Mouse (Mus musculus): ENCODE results near the gene Jmjd1c. TPM values are rescaled to one million over a fixed set of nuclear protein-coding genes. Genes with fewer than 3 reads are reported as not detected.

Gene Jmjd1c
- total RNA-seq, 1 experiment from 2014 or later = 333 TPM

GRCm38 (mm10) chr10:67120180-67120579, 24.3 kb downstream of the Jmjd1c start:
- ATAC-seq (ENCODE audit: extremely low read depth, insufficient number of reproducible peaks, low FRiP score, poor library complexity, severe bottlenecking) = no peak

- no peak for ATAC-seq (ENCODE audit: extremely low read depth, insufficient number of reproducible peaks, low FRiP score, poor library complexity, severe bottlenecking)
These were observed 24.7 kb downstream of the Jmjd1c start for GRCm38 (mm10) chr10:67120640-67121039.

DNA sequence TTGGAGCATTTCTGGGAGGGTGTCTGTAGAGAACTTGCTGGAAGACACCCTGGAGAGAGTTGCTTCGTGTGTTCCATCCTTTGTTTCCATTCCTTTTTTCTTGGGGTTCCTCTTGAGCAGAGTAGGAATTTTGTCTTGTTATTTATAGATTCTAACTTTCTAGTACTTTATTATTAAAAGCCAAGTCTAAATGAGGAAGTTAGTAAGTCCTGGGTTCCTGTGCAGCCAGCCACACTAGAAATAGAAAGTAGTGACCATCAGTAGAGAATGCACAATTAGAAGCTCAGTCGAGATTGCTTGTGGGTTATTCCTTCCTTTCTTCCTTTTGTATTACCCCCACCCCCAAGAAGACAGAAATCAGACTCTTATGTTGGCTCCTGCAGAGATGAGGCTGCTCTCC, 27.8 kb downstream of the Jmjd1c start:
- no peak for ATAC-seq (ENCODE audit: extremely low read depth, insufficient number of reproducible peaks, low FRiP score, poor library complexity, severe bottlenecking)

GRCm38 (mm10) chr10:67124156-67124555, 28.2 kb downstream of the Jmjd1c start:
- no peak for ATAC-seq (ENCODE audit: extremely low read depth, insufficient number of reproducible peaks, low FRiP score, poor library complexity, severe bottlenecking)

DNA sequence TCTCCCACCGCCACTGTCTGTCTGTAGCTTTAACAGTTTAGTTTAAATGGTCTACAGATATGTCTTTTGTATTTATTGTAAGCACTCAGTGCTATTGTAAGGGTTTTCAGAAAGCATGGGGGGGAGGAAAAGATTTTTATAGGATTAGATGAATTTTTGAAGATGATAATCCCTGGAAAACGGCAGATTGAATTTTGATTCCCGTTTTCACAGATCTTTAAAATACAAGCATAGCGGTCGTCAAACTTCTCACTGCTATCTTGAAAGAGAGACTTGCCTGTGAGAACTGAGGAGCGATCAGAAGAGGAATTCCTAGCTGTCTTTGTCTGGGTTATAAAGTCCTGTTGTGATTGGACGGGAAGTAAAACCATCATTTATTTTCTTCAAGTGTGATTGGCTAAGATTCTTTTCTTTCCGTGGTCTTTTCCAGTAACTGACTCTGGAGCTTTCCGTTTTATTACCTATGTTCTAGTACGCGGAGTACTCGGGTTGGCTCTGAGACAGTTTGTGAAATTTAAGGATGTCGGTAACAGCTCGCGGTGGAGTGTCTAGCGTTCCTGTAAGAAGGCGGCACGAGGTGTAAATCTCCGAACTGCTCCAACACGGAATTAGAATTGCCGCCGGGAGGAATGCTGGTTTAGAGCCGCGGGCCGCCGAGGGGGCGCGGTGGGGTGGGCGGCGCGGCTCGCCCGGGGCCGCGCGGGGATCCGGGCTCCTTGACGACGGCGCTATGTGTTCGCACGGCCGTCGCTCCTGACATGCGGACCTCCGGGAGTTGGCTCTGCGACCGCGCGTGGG, 30.3 kb downstream of the Jmjd1c start:
- peak; percentile 25; the same call in 1 of the 2 replicates for ATAC-seq (ENCODE audit: extremely low read depth, insufficient number of reproducible peaks, low FRiP score, poor library complexity, severe bottlenecking)

- 0 out of 2 replicates have a peak, but pooled peaks have one; percentile 27 for ATAC-seq (ENCODE audit: extremely low read depth, insufficient number of reproducible peaks, low FRiP score, poor library complexity, severe bottlenecking)
These were observed 31.2 kb downstream of the Jmjd1c start for GRCm38 (mm10) chr10:67126859-67127758.

DNA sequence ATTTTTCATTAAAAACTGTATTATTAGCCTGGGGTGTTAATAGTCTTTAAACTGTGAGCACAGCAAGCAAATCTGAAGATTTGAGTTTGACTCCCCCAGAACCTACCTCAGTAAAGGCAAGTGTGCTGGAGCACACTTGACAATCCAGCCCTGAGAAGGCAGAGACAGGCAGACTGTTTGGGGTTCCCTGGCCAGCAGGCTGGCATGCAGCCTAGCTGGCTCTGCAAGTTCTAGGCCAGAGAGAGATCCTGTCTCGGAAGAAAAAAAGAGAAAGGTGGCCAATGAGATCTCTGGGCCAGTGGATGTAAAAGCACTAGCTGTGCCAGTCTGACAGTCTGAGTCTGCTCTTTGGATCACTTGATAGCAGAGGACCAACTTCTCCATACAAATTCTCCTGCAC, 33.6 kb downstream of the Jmjd1c start:
- no peak for ATAC-seq (ENCODE audit: extremely low read depth, insufficient number of reproducible peaks, low FRiP score, poor library complexity, severe bottlenecking)

- ATAC-seq (ENCODE audit: extremely low read depth, insufficient number of reproducible peaks, low FRiP score, poor library complexity, severe bottlenecking) = no peak
These were observed 35.8 kb downstream of the Jmjd1c start for GRCm38 (mm10) chr10:67131709-67132108.

GRCm38 (mm10) chr10:67134322-67134721, 38.4 kb downstream of the Jmjd1c start:
- ATAC-seq (ENCODE audit: extremely low read depth, insufficient number of reproducible peaks, low FRiP score, poor library complexity, severe bottlenecking) = no peak

DNA sequence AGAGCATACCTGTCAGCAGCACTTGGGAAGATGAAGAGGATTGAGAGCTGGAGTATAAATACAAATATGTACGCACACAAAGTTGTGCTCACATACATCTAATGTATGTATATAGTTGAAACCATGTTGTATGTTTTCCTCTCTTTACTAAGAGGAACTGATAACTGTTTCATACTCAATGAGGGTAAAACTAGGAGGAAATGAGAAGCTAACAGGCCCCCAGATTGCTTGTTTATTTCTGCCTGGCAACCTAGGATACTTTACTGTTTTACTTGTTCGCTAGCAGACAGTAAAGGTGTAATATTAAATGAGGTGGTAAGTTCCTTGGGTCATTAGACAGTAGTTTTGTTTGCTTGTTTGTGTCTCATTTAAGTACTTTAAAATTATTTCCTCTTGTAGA, 41.5 kb downstream of the Jmjd1c start:
- ATAC-seq (ENCODE audit: extremely low read depth, insufficient number of reproducible peaks, low FRiP score, poor library complexity, severe bottlenecking) = peak; percentile 30; the same call in 1 of the 2 replicates

DNA sequence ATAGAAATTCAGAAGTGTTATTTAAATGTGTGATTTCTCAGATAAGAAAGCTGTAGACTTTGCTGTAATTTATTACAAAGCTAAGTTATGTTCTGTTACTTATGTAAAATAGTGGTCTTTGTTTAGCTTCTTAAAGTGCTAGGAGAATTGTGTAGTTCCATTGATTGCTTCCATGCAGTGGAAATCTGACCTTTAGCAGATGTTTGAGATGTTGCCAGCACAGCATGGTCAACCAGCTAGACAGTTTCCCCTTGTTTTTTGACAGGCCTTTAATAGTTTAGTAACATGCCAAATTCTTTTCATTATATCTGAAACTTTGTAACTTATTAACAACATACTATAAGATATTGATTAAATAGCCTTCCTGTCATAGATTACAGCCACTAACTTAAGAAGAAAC, 47.7 kb downstream of the Jmjd1c start:
- ATAC-seq (ENCODE audit: extremely low read depth, insufficient number of reproducible peaks, low FRiP score, poor library complexity, severe bottlenecking) = no peak

- no peak for ATAC-seq (ENCODE audit: extremely low read depth, insufficient number of reproducible peaks, low FRiP score, poor library complexity, severe bottlenecking)
These were observed 48.3 kb downstream of the Jmjd1c start for GRCm38 (mm10) chr10:67144269-67144668.

GRCm38 (mm10) chr10:67145623-67146022, 49.7 kb downstream of the Jmjd1c start:
- no peak for ATAC-seq (ENCODE audit: extremely low read depth, insufficient number of reproducible peaks, low FRiP score, poor library complexity, severe bottlenecking)

DNA sequence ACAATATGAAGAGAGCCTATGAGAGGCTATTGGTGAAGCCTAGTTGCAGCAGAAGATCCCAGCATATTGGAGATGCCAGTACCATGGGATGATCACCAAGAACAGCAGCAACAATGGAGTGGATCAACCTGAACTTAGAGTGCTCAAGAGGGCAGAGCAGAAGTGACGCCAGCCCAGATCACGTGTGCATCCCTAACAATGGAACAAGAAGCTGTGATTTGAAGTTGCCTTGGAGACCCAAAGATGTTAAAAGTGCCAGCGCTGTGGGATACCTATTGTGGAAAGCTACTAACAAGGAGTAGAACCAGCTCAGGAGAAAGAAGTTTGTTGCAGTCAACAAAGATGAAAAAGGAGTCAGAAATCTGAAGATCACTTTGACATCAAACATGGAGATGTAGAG, 55.8 kb downstream of the Jmjd1c start:
- ATAC-seq (ENCODE audit: extremely low read depth, insufficient number of reproducible peaks, low FRiP score, poor library complexity, severe bottlenecking) = no peak

- no peak for ATAC-seq (ENCODE audit: extremely low read depth, insufficient number of reproducible peaks, low FRiP score, poor library complexity, severe bottlenecking)
These were observed 58.7 kb downstream of the Jmjd1c start for GRCm38 (mm10) chr10:67154647-67155046.

- ATAC-seq (ENCODE audit: extremely low read depth, insufficient number of reproducible peaks, low FRiP score, poor library complexity, severe bottlenecking) = no peak
These were observed 78.1 kb downstream of the Jmjd1c start for GRCm38 (mm10) chr10:67174049-67174448.

- no peak for ATAC-seq (ENCODE audit: extremely low read depth, insufficient number of reproducible peaks, low FRiP score, poor library complexity, severe bottlenecking)
These were observed 80.1 kb downstream of the Jmjd1c start for GRCm38 (mm10) chr10:67176031-67176430.

DNA sequence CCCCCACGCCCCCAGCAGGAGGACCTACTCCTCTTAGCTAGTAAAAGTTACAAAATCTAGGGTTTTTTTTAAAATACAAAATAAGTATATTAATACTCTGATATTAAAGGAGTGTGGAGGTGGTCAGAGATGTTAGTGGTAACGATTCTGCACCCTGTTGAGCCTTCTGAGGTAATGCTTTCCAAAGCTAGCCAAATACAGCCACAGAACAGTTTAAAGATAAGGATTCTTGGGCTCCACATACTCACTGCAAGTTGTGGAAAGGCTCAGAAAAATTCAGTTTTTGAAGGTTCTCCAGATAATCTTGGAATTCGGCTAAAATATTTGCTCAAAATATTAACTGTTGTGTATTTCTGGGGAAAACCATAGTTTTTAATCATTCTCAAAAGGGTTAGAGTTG, 81.0 kb downstream of the Jmjd1c start:
- ATAC-seq (ENCODE audit: extremely low read depth, insufficient number of reproducible peaks, low FRiP score, poor library complexity, severe bottlenecking) = no peak

DNA sequence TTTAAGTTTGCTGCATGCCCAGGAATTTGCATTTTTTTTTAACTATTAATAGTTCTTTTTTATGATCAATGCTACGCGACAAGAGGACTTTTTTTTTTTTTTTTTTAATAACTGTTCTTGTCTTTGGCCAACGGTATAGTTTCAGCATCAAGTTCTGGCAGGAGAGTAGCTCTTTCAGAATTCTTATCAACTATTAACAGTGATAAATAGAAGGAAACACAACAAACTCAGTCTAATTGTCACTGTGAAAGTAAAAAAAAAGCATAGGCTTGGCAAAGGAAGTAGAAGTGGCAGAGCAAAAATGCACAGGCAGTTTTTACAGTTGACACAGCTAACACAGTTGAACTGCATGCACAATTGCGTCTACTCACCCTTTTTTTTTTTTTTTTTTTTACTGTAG, 81.5 kb downstream of the Jmjd1c start:
- ATAC-seq (ENCODE audit: extremely low read depth, insufficient number of reproducible peaks, low FRiP score, poor library complexity, severe bottlenecking) = no peak

GRCm38 (mm10) chr10:67180021-67180420, 84.1 kb downstream of the Jmjd1c start:
- no peak for ATAC-seq (ENCODE audit: extremely low read depth, insufficient number of reproducible peaks, low FRiP score, poor library complexity, severe bottlenecking)

Data from neutrophil, adult 5-6 weeks (primary cell).